Comparison of ENCODE assay signal across 20 mouse cellular contexts in genomic region chr2:34473775-34474174, GRCm38 (mm10).
A peak's percentile ranks its signal among the peaks of the same experiment; 100 is the strongest.
DNase-seq lines count a peak whose midpoint lies in the region; ATAC-seq lines count a peak whose summit lies in the region.
"Had no signal": no experiment of that assay in that cellular context is flagged by ENCODE, and none has a peak within 500 bp of the region (broad histone marks: within the 10 kb centered on the region; RNA-seq: fewer than 3 reads in every experiment).

No protein-coding gene starts in this region.

- DNase-seq in hindbrain, embryonic 11.5 days (ENCODE audit: low spot score): no peak
- DNase-seq in A20 (ENCODE audit: low read depth, low spot score): peak; percentile 26
- peak; percentile 24 for DNase-seq in cerebellum, adult 11 months
- peak; percentile 69 to 75 for DNase-seq in cerebellum, postnatal 10 days
- DNase-seq in layer of hippocampus, adult 18-20 months (ENCODE audit: low spot score in 2 of 2): no peak
- DNase-seq in gastrocnemius, adult 8-10 months (ENCODE audit: low spot score in 2 of 2): no peak
- DNase-seq: adrenal gland, adult 2 months; gastrocnemius, postnatal 25 days; kidney, postnatal 36 days; layer of hippocampus, adult 9-11 months; liver, embryonic 13.5 days; lung, embryonic 14.5 days; lung, postnatal 36 days; right cerebral cortex, postnatal 25 days had no signal

- no peak overlapping the region for H3K9ac ChIP-seq in hindbrain, embryonic 13.5 days
- H3K9ac ChIP-seq in hindbrain, embryonic 11.5 days (ENCODE audit: low read depth, low read length): no peak overlapping the region
- H3K9ac ChIP-seq: forebrain, embryonic 15.5 days; heart, embryonic 15.5 days; limb, embryonic 12.5 days; liver, embryonic 13.5 days; lung, embryonic 14.5 days had no signal

- WGBS in hindbrain, embryonic 13.5 days: 66% methylated on average over 3 of the region's 3 CpGs
- WGBS in hindbrain, embryonic 11.5 days: 92% methylated on average over 3 of the region's 3 CpGs

- no peaks in the 10 kb centered on the region for H3K36me3 ChIP-seq in hindbrain, embryonic 13.5 days
- no peaks in the 10 kb centered on the region for H3K36me3 ChIP-seq in hindbrain, embryonic 11.5 days (ENCODE audit: control insufficient read depth, insufficient read depth, low read length)
- H3K36me3 ChIP-seq: embryonic facial prominence, embryonic 10.5 days; forebrain, embryonic 15.5 days; heart, embryonic 15.5 days; limb, embryonic 12.5 days; liver, embryonic 13.5 days had no signal

- peak overlapping the region; percentile 44; the same call in 1 of the 2 replicates for H3K27ac ChIP-seq in hindbrain, embryonic 13.5 days
- H3K27ac ChIP-seq in hindbrain, embryonic 11.5 days (ENCODE audit: low read depth, low read length): no peak overlapping the region
- H3K27ac ChIP-seq: embryonic facial prominence, embryonic 10.5 days; forebrain, embryonic 15.5 days; heart, embryonic 15.5 days; limb, embryonic 12.5 days; liver, embryonic 13.5 days had no signal

- no peaks in the 10 kb centered on the region for H3K27me3 ChIP-seq in hindbrain, embryonic 13.5 days
- H3K27me3 ChIP-seq in hindbrain, embryonic 11.5 days (ENCODE audit: control insufficient read depth, insufficient read depth, low read length): no peaks in the 10 kb centered on the region
- H3K27me3 ChIP-seq: forebrain, embryonic 15.5 days; heart, embryonic 15.5 days; limb, embryonic 12.5 days; liver, embryonic 13.5 days had no signal

- no peak overlapping the region for H3K4me3 ChIP-seq in hindbrain, embryonic 13.5 days
- no peak overlapping the region for H3K4me3 ChIP-seq in hindbrain, embryonic 11.5 days (ENCODE audit: low read depth, low read length)
- H3K4me3 ChIP-seq: embryonic facial prominence, embryonic 10.5 days; forebrain, embryonic 15.5 days; heart, embryonic 15.5 days; limb, embryonic 12.5 days; liver, embryonic 13.5 days had no signal

- no peak overlapping the region for H3K4me2 ChIP-seq in hindbrain, embryonic 13.5 days
- no peak overlapping the region for H3K4me2 ChIP-seq in hindbrain, embryonic 11.5 days (replicated peaks; ENCODE audit: low read depth, low read length)
- H3K4me2 ChIP-seq: forebrain, embryonic 15.5 days; heart, embryonic 15.5 days; limb, embryonic 12.5 days; liver, embryonic 13.5 days; lung, embryonic 14.5 days had no signal

- H3K9me3 ChIP-seq in hindbrain, embryonic 13.5 days: no peaks in the 10 kb centered on the region
- H3K9me3 ChIP-seq in hindbrain, embryonic 11.5 days (ENCODE audit: control insufficient read depth, low read length): no peaks in the 10 kb centered on the region
- H3K9me3 ChIP-seq: embryonic facial prominence, embryonic 10.5 days; forebrain, embryonic 15.5 days; heart, embryonic 15.5 days; limb, embryonic 12.5 days; liver, embryonic 13.5 days had no signal

- ATAC-seq in hindbrain, embryonic 13.5 days (ENCODE audit: low FRiP score): no peak
- ATAC-seq in hindbrain, embryonic 11.5 days (ENCODE audit: low FRiP score): no peak
- ATAC-seq: forebrain, embryonic 15.5 days; intestine, embryonic 16.5 days had no signal

- H3K4me1 ChIP-seq in hindbrain, embryonic 13.5 days (replicated peaks): peaks cover 26% of the 10 kb centered on the region
- H3K4me1 ChIP-seq in hindbrain, embryonic 11.5 days (replicated peaks; ENCODE audit: control insufficient read depth, insufficient read depth, low read length): no peaks in the 10 kb centered on the region
- H3K4me1 ChIP-seq: heart, embryonic 15.5 days; liver, embryonic 13.5 days had no signal

Comparison
In these comparisons a context has a peak if more than half of its experiments do, and no peak if none do; other contexts are left out.
1. DNase-seq: peak in A20 (single experiment), cerebellum, adult 11 months (single experiment) and cerebellum, postnatal 10 days (2 of 2); none in hindbrain, embryonic 11.5 days (single experiment), layer of hippocampus, adult 18-20 months (0 of 2) and gastrocnemius, adult 8-10 months (0 of 2).